Mouse (Mus musculus) CH12.LX (cell line): Measurements from ENCODE around the gene Fam122c. TPM values are rescaled to one million over a fixed set of nuclear protein-coding genes. Genes with fewer than 3 reads are reported as not detected.

ENCODE experiments used
- DNase-seq: peaks from one replicate; pipeline ENCODE4 v3.0.0-alpha.2; 2013; ENCODE audit errors: extremely low read depth
- H3K27ac ChIP-seq: 2 replicates; pipeline ENCODE4 v1.5.1; 2012; ENCODE audit warnings: low read depth, mild to moderate bottlenecking, control low read depth, moderate library complexity; ENCODE audit not compliant: insufficient read depth
- H3K27me3 ChIP-seq: replicated peaks from 2 replicates; pipeline ENCODE3; 2012; ENCODE audit warnings: inconsistent platforms
- H3K36me3 ChIP-seq, 2 experiments: replicated peaks in 1 of 2; 2 replicates each; pipeline versions ENCODE3 to v1.6.1; 2012; ENCODE audit warnings: inconsistent platforms in 1 of 2, low read length in 1 of 2, mild to moderate bottlenecking in 1 of 2, mixed read lengths in 1 of 2, moderate library complexity in 1 of 2; ENCODE audit not compliant: control insufficient read depth in 1 of 2, insufficient read depth in 1 of 2
- H3K4me1 ChIP-seq, 2 experiments: 2 replicates each; pipeline ENCODE4 v1.6.1; 2012; ENCODE audit warnings: inconsistent platforms in 1 of 2, moderate library complexity in 1 of 2; ENCODE audit not compliant: insufficient read depth in 2 of 2, control insufficient read depth in 1 of 2
- H3K4me2 ChIP-seq: 2 replicates; pipeline ENCODE4 v1.6.1; 2012; ENCODE audit warnings: low read depth, mild to moderate bottlenecking, control low read depth; ENCODE audit not compliant: poor library complexity, insufficient read depth, severe bottlenecking
- H3K4me3 ChIP-seq, 3 experiments: fragments of 150-350 bp in 1 of 3; sonication (generic) in 1 of 3; replicated peaks in 1 of 3; 2 replicates each; pipeline versions ENCODE3 to v1.5.1; 2011 to 2012; ENCODE audit warnings: low read depth in 2 of 3, low read length in 2 of 3, mild to moderate bottlenecking in 2 of 3, moderate library complexity in 2 of 3, control low read depth in 1 of 3, improper control_type of control experiment in 1 of 3, inconsistent platforms in 1 of 3, mixed read lengths in 1 of 3; ENCODE audit not compliant: poor library complexity in 1 of 3
- H3K79me2 ChIP-seq: replicated peaks from 2 replicates; pipeline ENCODE4 v1.6.1; 2012; ENCODE audit warnings: mild to moderate bottlenecking, moderate library complexity; ENCODE audit not compliant: control insufficient read depth, poor library complexity, insufficient read depth, severe bottlenecking; ENCODE audit errors: extremely low read depth
- H3K9ac ChIP-seq: 2 replicates; pipeline ENCODE4 v1.6.1; 2012; ENCODE audit warnings: low read depth, mild to moderate bottlenecking, control low read depth, moderate library complexity; ENCODE audit not compliant: insufficient read depth
- H3K9me3 ChIP-seq: replicated peaks from 2 replicates; pipeline ENCODE3; 2012; ENCODE audit warnings: low read length, inconsistent platforms, mixed read lengths
- CTCF ChIP-seq, 2 experiments: IDR thresholded peaks in 1 of 2; conservative IDR thresholded peaks in 1 of 2; 2 replicates each; pipeline ENCODE4 v1.5.1; 2011 to 2012; ENCODE audit warnings: low read depth in 2 of 2, low read length in 2 of 2, improper control_type of control experiment in 1 of 2, inconsistent platforms in 1 of 2, mild to moderate bottlenecking in 1 of 2, moderate library complexity in 1 of 2
- GABPA ChIP-seq: IDR thresholded peaks from 2 replicates; pipeline ENCODE4 v1.6.1; 2012; ENCODE audit warnings: low read depth, low read length, improper control_type of control experiment, inconsistent platforms; ENCODE audit not compliant: insufficient replicate concordance
- IRF4 ChIP-seq: IDR thresholded peaks from 2 replicates; pipeline ENCODE4 v1.6.1; 2014; ENCODE audit warnings: low read depth, mild to moderate bottlenecking, inconsistent platforms, low read length, improper control_type of control experiment
- JUN ChIP-seq: IDR thresholded peaks from 2 replicates; pipeline ENCODE4 v1.6.1; 2011; ENCODE audit warnings: low read depth, mild to moderate bottlenecking, low read length, improper control_type of control experiment, moderate library complexity; ENCODE audit not compliant: insufficient read depth
- JUND ChIP-seq: conservative IDR thresholded peaks from 2 replicates; pipeline ENCODE4 v1.6.1; 2011; ENCODE audit warnings: low read depth, low read length, improper control_type of control experiment
- MAX ChIP-seq: IDR thresholded peaks from 2 replicates; pipeline ENCODE4 v1.6.1; 2011; ENCODE audit warnings: low read length, improper control_type of control experiment
- PAX5 ChIP-seq: IDR thresholded peaks from 2 replicates; pipeline ENCODE4 v1.6.1; 2012; ENCODE audit warnings: low read length, inconsistent platforms, mixed read lengths
- POLR2A ChIP-seq: IDR thresholded peaks from 2 replicates; pipeline ENCODE4 v1.6.1; 2011; ENCODE audit warnings: low read depth, mild to moderate bottlenecking, improper control_type of control experiment, low read length
- RAD21 ChIP-seq: IDR thresholded peaks from 2 replicates; pipeline ENCODE4 v1.6.1; 2011; ENCODE audit warnings: low read depth, mild to moderate bottlenecking, low read length, improper control_type of control experiment, moderate library complexity
- SIN3A ChIP-seq: IDR thresholded peaks from 2 replicates; pipeline ENCODE4 v1.6.1; 2012; ENCODE audit warnings: low read length, improper control_type of control experiment, inconsistent platforms
- SMC3 ChIP-seq: IDR thresholded peaks from 2 replicates; pipeline ENCODE4 v1.6.1; 2011; ENCODE audit warnings: low read depth, low read length, improper control_type of control experiment
- USF1 ChIP-seq: IDR thresholded peaks from 2 replicates; pipeline ENCODE4 v1.6.1; 2014; ENCODE audit warnings: low read depth, mild to moderate bottlenecking, inconsistent platforms, low read length, improper control_type of control experiment
- USF2 ChIP-seq: conservative IDR thresholded peaks from 2 replicates; pipeline ENCODE4 v1.6.1; 2011; ENCODE audit warnings: low read depth, low read length, improper control_type of control experiment
- ZC3H11A ChIP-seq: IDR thresholded peaks from 2 replicates; pipeline ENCODE4 v1.6.1; 2012; ENCODE audit warnings: low read depth, mild to moderate bottlenecking, inconsistent platforms, low read length, improper control_type of control experiment
- ZKSCAN1 ChIP-seq: IDR thresholded peaks from 2 replicates; pipeline ENCODE4 v1.6.1; 2012; ENCODE audit warnings: low read depth, inconsistent platforms, low read length, improper control_type of control experiment, borderline replicate concordance
- ZNF384 ChIP-seq: IDR thresholded peaks from 2 replicates; pipeline ENCODE4 v1.6.1; 2012; ENCODE audit warnings: low read depth, low read length, improper control_type of control experiment, inconsistent platforms
- dilution Hi-C: fragments of 300-500 bp; cut with MboI; formaldehyde crosslinking; loops from 2 replicates; pipeline ENCODE4 v1.14.3; 2020; ENCODE audit warnings: low sequenced_read_pairs; ENCODE audit not compliant: extremely low pct_unique_long_range_greater_than_20kb, extremely low pct_ligation_motif_present
- in situ Hi-C: fragments of 300-500 bp; cut with MboI; formaldehyde crosslinking; loops from 3 replicates; pipeline ENCODE4 v1.14.3; 2019; ENCODE audit warnings: low sequenced_read_pairs, low pct_ligation_motif_present, low pct_unique_long_range_greater_than_20kb, mixed read lengths
- polyA plus RNA-seq: library from polyadenylated mRNA; unstranded; fragments of >175 nt; gene quantifications from 2 replicates; pipeline ENCODE4 v1.2.1, GENCODE M21; 2012; ENCODE audit warnings: low read depth; ENCODE audit not compliant: insufficient read length
- total RNA-seq, 2 experiments: library from RNA; depleted of rRNA; stranded (reverse); fragments of 300-350 nt in 1 of 2; fragments of >200 nt in 1 of 2; gene quantifications; 2 replicates each; pipeline ENCODE4 v1.2.3; 2012 to 2014

The Fam122c gene
- total and polyA plus RNA-seq, 3 experiments, result not detected

DNA sequence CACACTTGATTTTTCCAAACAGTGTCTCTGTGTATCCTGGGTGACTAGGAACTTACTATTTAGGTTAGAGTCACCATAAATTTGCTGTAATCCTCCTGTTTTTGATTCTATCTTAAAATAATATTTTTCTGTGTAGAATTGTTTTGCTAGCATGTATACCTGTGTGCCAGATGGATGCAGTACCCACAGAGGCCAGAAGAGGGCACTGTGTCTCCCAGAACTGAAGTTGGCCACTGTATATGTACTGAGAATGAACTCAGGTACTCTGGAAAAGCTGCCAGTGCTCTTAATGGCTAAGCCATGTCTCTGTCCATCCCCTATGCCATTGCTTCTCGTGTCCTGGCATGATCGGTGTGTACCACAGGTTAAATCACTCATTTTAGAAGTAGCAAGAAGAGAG is 68.3 kb downstream of the Fam122c start:
- Histone ChIP-seq H3K27ac (no peak overlapping the region), H3K9ac (no peak overlapping the region), H3K36me3 (no peaks in the 10 kb centered on the region), H3K4me1 (no peaks in the 10 kb centered on the region), H3K79me2 (no peaks in the 10 kb centered on the region), H3K4me3 (no peak overlapping the region), H3K9me3 (no peaks in the 10 kb centered on the region), H3K4me2 (no peak overlapping the region), H3K27me3 (no peaks in the 10 kb centered on the region)
- peak; percentile 50 for TF ChIP-seq SMC3
- peak; percentile 62 to 71 for TF ChIP-seq CTCF (conservative IDR thresholded peaks at IDR 0.05 in 1 of 2, IDR thresholded peaks at IDR 0.05 in 1 of 2; ENCODE audit: low read depth in 2 of 2, low read length in 2 of 2)
- TF ChIP-seq RAD21, result peak; percentile 58
- no peak for TF ChIP-seq PAX5
- TF ChIP-seq ZNF384, result no peak
- TF ChIP-seq JUN, result no peak
- dilution Hi-C loops, result no loop called here
- DNase-seq, result peak; percentile 38
- in situ Hi-C loops, result no loop called here

DNA sequence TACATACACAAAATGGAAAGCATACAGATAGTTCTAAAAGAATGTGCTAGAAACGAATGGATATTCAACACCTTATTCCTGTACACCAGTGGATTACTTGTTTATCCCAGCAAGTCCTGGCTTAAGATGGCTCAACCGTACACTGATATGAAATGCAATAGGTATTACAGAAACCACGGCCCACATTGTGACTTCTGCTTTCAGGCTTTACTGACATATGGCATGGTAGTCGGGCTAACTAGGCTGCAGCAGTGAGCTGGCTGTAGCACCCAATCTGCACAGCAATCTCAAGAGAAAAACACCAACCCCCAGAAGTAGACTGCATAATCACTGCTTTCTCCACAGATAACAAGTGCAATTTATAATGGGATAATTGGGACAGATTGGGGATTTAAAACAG is 75.2 kb downstream of the Fam122c start:
- Histone ChIP-seq H3K79me2 (no peaks in the 10 kb centered on the region), H3K9ac (no peak overlapping the region), H3K9me3 (no peaks in the 10 kb centered on the region), H3K4me3 (no peak overlapping the region), H3K4me2 (no peak overlapping the region), H3K27ac (no peak overlapping the region), H3K4me1 (no peaks in the 10 kb centered on the region), H3K27me3 (no peaks in the 10 kb centered on the region), H3K36me3 (peaks cover 0 to 17% of the 10 kb centered on the region in 2 experiments)
- no peak for DNase-seq
- dilution Hi-C loops (no loop called here), in situ Hi-C loops (no loop called here)
- TF ChIP-seq POLR2A, result no peak
- TF ChIP-seq MAX, result no peak
- no peak for TF ChIP-seq IRF4
- TF ChIP-seq ZC3H11A, result no peak
- no peak for TF ChIP-seq GABPA
- TF ChIP-seq SIN3A, result no peak
- no peak for TF ChIP-seq USF2
- no peak for TF ChIP-seq CTCF (conservative IDR thresholded peaks at IDR 0.05 in 1 of 2, IDR thresholded peaks at IDR 0.05 in 1 of 2; ENCODE audit: low read depth in 2 of 2, low read length in 2 of 2)
- no peak for TF ChIP-seq ZKSCAN1
- no peak for TF ChIP-seq JUND
- TF ChIP-seq, all 38 proteins: peak for 0

- no peak for DNase-seq
- no peaks in the 10 kb centered on the region for H3K36me3 ChIP-seq
- in situ Hi-C loops (no loop called here), dilution Hi-C loops (no loop called here)
- no peak for TF ChIP-seq USF1
- H3K79me2 ChIP-seq, result no peaks in the 10 kb centered on the region
- H3K4me2 ChIP-seq, result no peak overlapping the region
- no peak overlapping the region for H3K27ac ChIP-seq
- H3K9ac ChIP-seq, result no peak overlapping the region
- H3K27me3 ChIP-seq, result no peaks in the 10 kb centered on the region
- H3K4me1 ChIP-seq, result peaks cover 0 to 5% of the 10 kb centered on the region in 2 experiments; a peak in 1 of 4 replicates
- no peaks in the 10 kb centered on the region for H3K9me3 ChIP-seq
- no peak overlapping the region for H3K4me3 ChIP-seq
Measured at GRCm38 (mm10) chrX:53364668-53365383, 91.6 kb downstream of the Fam122c start.
